Mouse (Mus musculus) thymus, adult 2 months (tissue): ENCODE data around the gene Xbp1. TPM values are rescaled to one million over a fixed set of nuclear protein-coding genes. Genes with fewer than 3 reads are reported as not detected.
"Not testable (repeated sequence)": the region's sequence is repeated elsewhere in the genome, so short reads cannot be mapped to it uniquely, and the experiment has no call there.

Experiments used
- DNase-seq: peaks from one replicate; pipeline ENCODE4 v3.0.0; 2021
- H3K27ac ChIP-seq: fragments of 200-500 bp; 2 replicates; pipeline ENCODE4 v1.5.1; 2012; ENCODE audit warnings: low read length, control low read depth; ENCODE audit not compliant: control insufficient read depth, insufficient read depth
- H3K27me3 ChIP-seq: fragments of 200-500 bp; 2 replicates; pipeline ENCODE4 v1.6.1; 2012; ENCODE audit warnings: mild to moderate bottlenecking, low read length, moderate library complexity, mixed read lengths; ENCODE audit not compliant: control insufficient read depth, insufficient read depth
- H3K36me3 ChIP-seq: fragments of 200-500 bp; 2 replicates; pipeline ENCODE4 v1.6.1; 2012; ENCODE audit warnings: mild to moderate bottlenecking, low read length, moderate library complexity; ENCODE audit not compliant: control insufficient read depth, insufficient read depth
- H3K4me1 ChIP-seq: fragments of 200-500 bp; replicated peaks from 2 replicates; pipeline ENCODE4 v1.6.1; 2012; ENCODE audit warnings: low read length; ENCODE audit not compliant: control insufficient read depth, insufficient read depth
- H3K4me3 ChIP-seq: fragments of 200-500 bp; 2 replicates; pipeline ENCODE4 v1.5.1; 2012; ENCODE audit warnings: mild to moderate bottlenecking, low read length, control low read depth, moderate library complexity; ENCODE audit not compliant: control insufficient read depth, insufficient read depth
- CTCF ChIP-seq: fragments of 200-500 bp; IDR thresholded peaks from 2 replicates; pipeline ENCODE4 v1.5.1; 2012; ENCODE audit warnings: mild to moderate bottlenecking, control low read depth, low read length, moderate library complexity, borderline replicate concordance; ENCODE audit not compliant: control insufficient read depth, poor library complexity, insufficient read depth; ENCODE audit errors: extremely low read depth
- POLR2A ChIP-seq: fragments of 200-500 bp; IDR thresholded peaks from 2 replicates; pipeline ENCODE4 v1.6.1; 2012; ENCODE audit warnings: mild to moderate bottlenecking, low read length, control low read depth, moderate library complexity; ENCODE audit not compliant: control insufficient read depth, poor library complexity, insufficient read depth; ENCODE audit errors: extremely low read depth
- WGBS: fragments of 180-500 bp; shearing (Covaris S2); methylation state at CpG from one replicate; pipeline ENCODE4 v1.1.7; 2018; 5-methylcytosine and 5-hydroxymethylcytosine counted together
- polyA plus RNA-seq: library from polyadenylated mRNA; depleted of rRNA; stranded (reverse); fragments of >200 nt; gene quantifications from 2 replicates; pipeline ENCODE4 v1.2.3, GENCODE M21; 2012

Gene Xbp1
- polyA plus RNA-seq, 1 experiment = 113 TPM

DNA sequence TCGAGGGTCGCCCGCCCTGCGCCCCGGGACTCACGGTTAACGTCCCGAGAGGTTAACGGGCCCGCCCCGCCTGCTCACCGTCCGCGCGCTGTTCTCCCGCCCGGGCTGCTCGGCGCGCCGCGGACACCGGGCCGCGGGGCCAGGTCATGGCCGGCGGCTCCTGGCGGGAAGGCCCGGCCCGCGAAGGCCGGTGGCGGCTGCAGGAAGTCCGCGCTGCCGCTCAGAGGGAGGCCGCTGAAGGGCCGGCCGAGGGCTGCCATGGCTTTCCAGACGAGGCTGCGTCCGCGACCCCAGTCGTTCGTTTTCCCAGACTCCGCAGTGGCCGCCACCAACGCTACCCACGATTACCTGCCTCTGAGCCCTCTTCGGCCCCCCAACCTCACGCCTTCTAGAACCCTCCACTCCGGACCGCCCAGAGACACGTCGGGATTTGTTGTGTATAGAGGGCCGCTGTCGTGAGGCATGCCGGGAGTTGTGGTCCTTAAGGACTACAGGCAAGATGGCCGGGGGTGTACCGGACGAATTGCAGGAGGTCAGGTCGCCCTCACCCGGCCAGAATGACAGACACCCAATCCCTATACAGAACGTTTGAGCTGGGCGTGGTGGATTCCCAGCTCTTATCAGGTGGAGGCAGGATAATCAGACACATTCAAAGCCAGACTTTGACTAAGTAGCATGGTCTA, 21.5 kb downstream of the Xbp1 start, which contains the start of gene Ccdc117:
TSS of gene Ccdc117 (minus strand) at position 389 of the 683 bp plus-strand sequence.
- under 1% methylated on average over 65 of the region's 65 CpGs for WGBS
- TF ChIP-seq CTCF (no peak; the same call in 1 of the 2 replicates), POLR2A (peak; percentile 58; the same call in 1 of the 2 replicates)
- Histone ChIP-seq H3K4me3 (peak within 1 kb of the TSS; percentile 77), H3K27ac (peak within 1 kb of the TSS; percentile 21), H3K27me3 (no peaks in the 10 kb centered on the region), H3K4me1 (peaks cover 7% of the 10 kb centered on the region), H3K36me3 (no peaks in the 10 kb centered on the region)
- DNase-seq = peak; percentile 93

DNA sequence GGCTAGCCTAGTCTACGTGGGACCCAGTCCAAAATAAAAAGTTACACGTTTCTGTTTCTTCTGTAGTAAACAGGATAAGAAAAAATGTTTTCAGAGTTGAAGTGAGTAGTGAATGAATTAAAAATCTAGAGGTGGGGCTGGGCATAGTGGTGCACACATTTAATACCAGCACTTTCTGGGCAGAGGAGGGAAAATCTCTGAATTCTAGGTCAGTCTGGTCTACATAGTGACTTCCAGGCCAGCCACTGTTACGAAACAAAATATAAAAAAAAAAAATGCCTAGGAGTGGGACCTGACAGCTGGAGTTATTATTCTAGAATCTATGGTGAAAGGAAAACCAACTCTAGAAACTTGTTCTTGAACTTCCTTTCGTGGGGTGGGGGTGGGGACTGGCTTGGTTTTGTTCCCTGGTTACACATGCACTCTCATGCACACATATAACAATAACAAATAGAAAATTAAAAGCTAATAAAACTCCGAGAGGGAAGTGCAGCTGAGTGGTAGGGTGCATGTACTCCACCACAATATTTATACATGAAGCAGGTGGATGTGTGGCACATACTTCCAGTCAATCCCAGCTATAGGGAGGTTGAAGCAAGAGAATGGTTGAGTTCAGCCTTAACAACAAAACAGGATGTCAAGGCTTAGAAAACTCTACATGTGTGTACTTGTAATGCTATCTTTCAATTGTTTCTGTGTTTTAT, 22.2 kb downstream of the Xbp1 start:
- H3K4me1 ChIP-seq = peaks cover 7% of the 10 kb centered on the region
- peak overlapping the region; percentile 77; the same call in 1 of the 2 replicates for H3K4me3 ChIP-seq
- DNase-seq = no peak
- 40% methylated on average over 5 of the region's 5 CpGs for WGBS
- no peaks in the 10 kb centered on the region for H3K36me3 ChIP-seq
- TF ChIP-seq CTCF (no peak), POLR2A (no peak)
- no peak overlapping the region for H3K27ac ChIP-seq
- no peaks in the 10 kb centered on the region for H3K27me3 ChIP-seq

DNA sequence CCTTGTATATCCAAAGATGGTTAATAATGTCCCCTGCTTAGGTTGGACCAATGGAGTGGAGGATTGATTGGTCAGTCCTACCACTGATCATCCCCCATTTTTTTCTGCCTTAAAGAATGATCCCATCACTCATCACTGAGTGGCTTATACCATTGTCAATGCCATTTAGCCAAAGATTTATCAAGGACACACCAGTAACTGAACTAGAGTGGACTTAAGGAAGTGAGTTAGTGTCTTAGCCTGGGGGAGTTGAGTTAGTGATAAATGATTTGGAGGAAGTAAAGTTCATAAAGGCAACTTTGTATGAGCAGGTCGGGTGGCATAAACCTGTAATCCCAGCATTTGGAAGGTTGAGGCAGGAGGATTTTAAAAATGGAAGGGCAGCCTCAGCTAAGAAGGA, 22.8 kb downstream of the Xbp1 start:
- H3K4me3 ChIP-seq = no peak overlapping the region
- no peaks in the 10 kb centered on the region for H3K36me3 ChIP-seq
- H3K27ac ChIP-seq = no peak overlapping the region
- no peaks in the 10 kb centered on the region for H3K27me3 ChIP-seq
- WGBS = 91% methylated on average over 1 of the region's 1 CpGs
- TF ChIP-seq CTCF = no peak
- TF ChIP-seq POLR2A = no peak
- no peak for DNase-seq
- peaks cover 7% of the 10 kb centered on the region for H3K4me1 ChIP-seq

GRCm38 (mm10) chr11:5544709-5545108, 24.2 kb downstream of the Xbp1 start:
- 89% methylated on average over 1 of the region's 1 CpGs for WGBS
- not testable (repeated sequence) for H3K27me3 ChIP-seq

GRCm38 (mm10) chr11:5545457-5545856, 25.0 kb downstream of the Xbp1 start:
- Histone ChIP-seq H3K4me3 (no peak overlapping the region), H3K4me1 (peaks cover under 1% of the 10 kb centered on the region), H3K36me3 (no peaks in the 10 kb centered on the region), H3K27me3 (no peaks in the 10 kb centered on the region), H3K27ac (no peak overlapping the region)
- TF ChIP-seq POLR2A = no peak
- TF ChIP-seq CTCF = no peak
- no peak for DNase-seq
- 86% methylated on average over 4 of the region's 4 CpGs for WGBS

More at GRCm38 (mm10) chr11:5544709-5545108, 24.2 kb downstream of the Xbp1 start:
- H3K4me1 ChIP-seq, H3K27ac ChIP-seq, H3K36me3 ChIP-seq, DNase-seq, H3K4me3 ChIP-seq: not testable (repeated sequence)

- H3K27me3 ChIP-seq = no peaks in the 10 kb centered on the region
- no peaks in the 10 kb centered on the region for H3K4me1 ChIP-seq
- no peak overlapping the region for H3K27ac ChIP-seq
- 88% methylated on average over 3 of the region's 3 CpGs for WGBS
- H3K4me3 ChIP-seq = no peak overlapping the region
- H3K36me3 ChIP-seq = no peaks in the 10 kb centered on the region
- DNase-seq = no peak
- no peak for TF ChIP-seq POLR2A
- no peak for TF ChIP-seq CTCF
Observed at GRCm38 (mm10) chr11:5546693-5547092, 26.2 kb downstream of the Xbp1 start.
